Mouse (Mus musculus) cortical plate, adult 2 months (tissue): ENCODE results near the gene Sulf2. TPM values are rescaled to one million over a fixed set of nuclear protein-coding genes. Genes with fewer than 3 reads are reported as not detected.
A peak's percentile ranks its signal among the peaks of the same experiment; 100 is the strongest.

Experiments used
- H3K27ac ChIP-seq: fragments of 200-500 bp; 2 replicates; pipeline ENCODE4 v1.5.1; 2012; ENCODE audit warnings: low read length, control low read depth, inconsistent platforms; ENCODE audit not compliant: insufficient read depth
- H3K4me1 ChIP-seq: fragments of 200-500 bp; 2 replicates; pipeline ENCODE4 v1.6.1; 2011; ENCODE audit warnings: low read length; ENCODE audit not compliant: control insufficient read depth, insufficient read depth
- H3K4me3 ChIP-seq: fragments of 200-500 bp; 2 replicates; pipeline ENCODE4 v1.5.1; 2011; ENCODE audit warnings: mild to moderate bottlenecking, low read length, control low read depth; ENCODE audit not compliant: insufficient read depth
- CTCF ChIP-seq: fragments of 200-500 bp; IDR thresholded peaks from 2 replicates; pipeline ENCODE4 v1.5.1; 2011; ENCODE audit warnings: mild to moderate bottlenecking, control low read depth, low read length; ENCODE audit not compliant: insufficient read depth; ENCODE audit errors: extremely low read depth
- POLR2A ChIP-seq: fragments of 200-500 bp; IDR thresholded peaks from 2 replicates; pipeline ENCODE4 v1.6.1; 2011; ENCODE audit warnings: mild to moderate bottlenecking, low read length, control low read depth; ENCODE audit not compliant: insufficient read depth; ENCODE audit errors: extremely low read depth
- polyA plus RNA-seq: library from polyadenylated mRNA; depleted of rRNA; stranded (reverse); fragments of >200 nt; gene quantifications from 2 replicates; pipeline ENCODE4 v1.2.3, GENCODE M21; 2012

The Sulf2 gene
- polyA plus RNA-seq, 1 experiment = 69.5 TPM

GRCm38 (mm10) chr2:166110764-166111163, 44.7 kb downstream of the Sulf2 start:
- H3K4me1 ChIP-seq = no peaks in the 10 kb centered on the region; the same call in 1 of the 2 replicates
- no peak overlapping the region for H3K27ac ChIP-seq
- no peak overlapping the region for H3K4me3 ChIP-seq
- TF ChIP-seq CTCF (no peak), POLR2A (no peak)

GRCm38 (mm10) chr2:166108326-166108725, 47.1 kb downstream of the Sulf2 start:
- Histone ChIP-seq H3K4me1 (no peaks in the 10 kb centered on the region; the same call in 1 of the 2 replicates), H3K4me3 (no peak overlapping the region), H3K27ac (0 out of 2 replicates have a peak overlapping the region, but pooled peaks have one; percentile 14)
- peak; percentile 90 for TF ChIP-seq CTCF
- no peak for TF ChIP-seq POLR2A

GRCm38 (mm10) chr2:166107911-166108310, 47.6 kb downstream of the Sulf2 start:
- H3K4me3 ChIP-seq = no peak overlapping the region
- H3K4me1 ChIP-seq = no peaks in the 10 kb centered on the region; the same call in 1 of the 2 replicates
- no peak overlapping the region for H3K27ac ChIP-seq
- TF ChIP-seq POLR2A (no peak), CTCF (no peak)

DNA sequence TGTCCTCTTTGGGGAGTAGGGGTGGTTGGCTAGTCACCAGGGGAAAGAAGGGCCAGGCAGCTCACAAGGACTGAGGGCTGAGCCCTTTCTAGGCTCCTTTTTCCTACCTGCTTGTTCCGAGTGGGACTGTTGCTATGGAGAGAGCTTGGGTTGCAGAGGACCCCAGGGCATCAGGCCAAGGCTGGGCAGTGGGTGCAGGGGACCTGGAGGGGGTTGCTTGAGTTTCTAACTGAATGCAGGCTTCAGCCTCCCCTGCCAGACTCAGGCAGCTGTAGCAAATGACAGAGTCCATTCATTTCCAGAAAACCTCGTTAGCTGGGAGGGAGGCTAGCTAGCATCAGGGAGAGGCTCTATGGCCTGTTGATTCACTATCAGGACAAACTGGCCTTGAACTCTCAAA, 48.8 kb downstream of the Sulf2 start:
- Histone ChIP-seq H3K4me3 (no peak overlapping the region), H3K4me1 (peaks cover 2% of the 10 kb centered on the region), H3K27ac (0 out of 2 replicates have a peak overlapping the region, but pooled peaks have one; percentile 26)
- TF ChIP-seq POLR2A = no peak
- TF ChIP-seq CTCF = no peak

GRCm38 (mm10) chr2:166105911-166106310, 49.6 kb downstream of the Sulf2 start:
- Histone ChIP-seq H3K4me1 (peaks cover 2% of the 10 kb centered on the region), H3K27ac (0 out of 2 replicates have a peak overlapping the region, but pooled peaks have one; percentile 26), H3K4me3 (no peak overlapping the region)
- TF ChIP-seq POLR2A = no peak

GRCm38 (mm10) chr2:166102893-166103292, 52.6 kb downstream of the Sulf2 start:
- Histone ChIP-seq H3K27ac (no peak overlapping the region), H3K4me1 (peaks cover 8% of the 10 kb centered on the region), H3K4me3 (no peak overlapping the region)
- TF ChIP-seq POLR2A (no peak), CTCF (no peak)

- Histone ChIP-seq H3K4me3 (no peak overlapping the region), H3K4me1 (peaks cover 10% of the 10 kb centered on the region), H3K27ac (no peak overlapping the region)
- TF ChIP-seq CTCF (no peak), POLR2A (no peak)
These were observed 54.9 kb downstream of the Sulf2 start for GRCm38 (mm10) chr2:166100309-166101262.

DNA sequence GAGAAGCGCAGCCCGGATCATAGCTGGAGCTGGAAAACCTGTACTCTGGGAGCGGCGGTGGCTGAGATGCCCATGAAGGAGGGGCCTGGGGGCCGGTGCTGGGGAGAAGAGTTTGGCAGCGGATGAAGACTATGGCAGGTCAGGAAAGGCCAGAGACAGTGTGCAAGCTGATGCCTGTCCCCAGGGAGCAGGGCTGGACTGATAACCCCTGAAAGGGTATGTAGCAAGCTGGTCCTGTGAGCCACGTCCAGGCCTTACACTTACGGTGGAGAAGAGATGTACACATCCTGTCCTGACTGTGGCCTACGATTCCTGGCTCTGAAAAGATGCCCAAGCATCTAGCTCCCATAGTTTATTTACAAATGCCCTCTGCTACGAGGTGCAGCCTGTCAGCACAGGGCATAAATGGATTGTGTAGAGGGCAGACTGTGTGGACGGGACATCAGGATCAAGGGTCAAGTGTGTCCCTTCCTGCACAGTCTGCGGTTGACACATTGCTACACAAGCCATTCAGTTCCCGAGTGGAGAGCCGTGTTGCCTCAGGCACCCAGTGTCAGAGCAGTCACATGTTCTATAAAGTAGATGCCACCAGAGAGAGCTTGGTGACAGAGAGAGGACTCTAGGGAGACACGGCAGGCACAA, 57.0 kb downstream of the Sulf2 start:
- TF ChIP-seq CTCF (no peak), POLR2A (no peak)
- peaks cover 10% of the 10 kb centered on the region for H3K4me1 ChIP-seq
- no peak overlapping the region for H3K27ac ChIP-seq
- no peak overlapping the region for H3K4me3 ChIP-seq

- no peak overlapping the region for H3K27ac ChIP-seq
- TF ChIP-seq CTCF = peak; percentile 35
- TF ChIP-seq POLR2A = no peak
- no peak overlapping the region for H3K4me3 ChIP-seq
- H3K4me1 ChIP-seq = peaks cover 10% of the 10 kb centered on the region
These were observed 57.8 kb downstream of the Sulf2 start for GRCm38 (mm10) chr2:166097443-166098291.
